Mouse (Mus musculus) forebrain, embryonic 16.5 days (tissue): ENCODE data around the gene Olfr1406. TPM values are rescaled to one million over a fixed set of nuclear protein-coding genes. Genes with fewer than 3 reads are reported as not detected.

Source experiments
- ATAC-seq: fragments of 200-750 bp; cut with Nextera tagmentation; 2 replicates; pipeline ENCODE4 v1.8.0; 2017; ENCODE audit warnings: mild to moderate bottlenecking, moderate library complexity
- H3K27ac ChIP-seq: fragments of 300-500 bp; sonication (generic); 2 replicates; pipeline ENCODE4 v1.5.1; 2014; ENCODE audit warnings: low read length, control low read depth
- H3K27me3 ChIP-seq: fragments of 300-500 bp; sonication (generic); replicated peaks from 2 replicates; pipeline ENCODE4 v1.6.1; 2014; ENCODE audit warnings: low read length; ENCODE audit not compliant: control insufficient read depth, insufficient read depth
- H3K36me3 ChIP-seq: fragments of 300-500 bp; sonication (generic); 2 replicates; pipeline ENCODE4 v1.6.1; 2014; ENCODE audit not compliant: control insufficient read depth, insufficient read depth
- H3K4me1 ChIP-seq: fragments of 300-500 bp; sonication (generic); replicated peaks from 2 replicates; pipeline ENCODE4 v1.6.1; 2014; ENCODE audit warnings: low read length; ENCODE audit not compliant: control insufficient read depth, insufficient read depth
- H3K4me2 ChIP-seq: fragments of 300-500 bp; sonication (generic); 2 replicates; pipeline ENCODE4 v1.6.1; 2014; ENCODE audit warnings: mild to moderate bottlenecking, low read length, control low read depth
- H3K4me3 ChIP-seq: fragments of 300-500 bp; sonication (generic); replicated peaks from 2 replicates; pipeline ENCODE4 v1.5.1; 2014; ENCODE audit warnings: mild to moderate bottlenecking, low read length, control low read depth
- H3K9ac ChIP-seq: fragments of 300-500 bp; sonication (generic); replicated peaks from 2 replicates; pipeline ENCODE4 v1.6.1; 2014; ENCODE audit warnings: low read depth, low read length, control low read depth
- H3K9me3 ChIP-seq: fragments of 300-500 bp; sonication (generic); 2 replicates; pipeline ENCODE4 v1.6.1; 2016; ENCODE audit warnings: low read length; ENCODE audit not compliant: control insufficient read depth
- WGBS: fragments of 180-500 bp; shearing (Covaris S2); extraction: QIAGEN DNeasy Blood & Tissue Kit; methylation state at CpG from one replicate; pipeline ENCODE4 v1.1.7; 2014; 5-methylcytosine and 5-hydroxymethylcytosine counted together
- polyA plus RNA-seq: library from polyadenylated mRNA; unstranded; fragments of >200 nt; fragmentation: Nextera tagmentation; extraction: Ambion mirVana; gene quantifications from 2 replicates; pipeline ENCODE4 v1.2.1, GENCODE M21; 2015

Gene Olfr1406
- polyA plus RNA-seq, 1 experiment from 2014 or later = not detected

DNA sequence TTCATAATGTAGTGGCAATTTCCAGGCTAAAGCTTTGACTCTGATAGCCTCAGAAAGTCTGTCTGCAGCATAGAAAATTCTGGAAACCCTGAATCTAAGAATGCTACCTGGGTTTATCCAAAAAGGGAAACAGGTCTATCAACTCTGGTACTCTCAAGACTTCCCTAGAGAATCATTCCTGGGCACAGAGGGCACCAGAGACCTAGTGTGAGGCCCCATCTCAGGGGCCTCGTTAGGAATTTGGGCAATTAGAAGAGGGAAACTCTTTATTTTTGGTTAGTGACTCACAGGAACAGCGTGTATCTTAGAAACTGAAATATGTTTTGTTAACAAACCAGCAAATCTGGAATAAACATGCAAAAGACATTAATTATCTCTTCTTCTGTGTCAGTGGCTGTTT lies 53.2 kb downstream of the Olfr1406 start, which contains the start of gene Olfr1408:
TSS of gene Olfr1408 (minus strand) at position 101 of the 400 bp plus-strand sequence.
- Histone ChIP-seq H3K27ac (no peak within 1 kb of the TSS), H3K27me3 (no peaks in the 10 kb centered on the region), H3K4me3 (no peak within 1 kb of the TSS), H3K4me1 (no peaks in the 10 kb centered on the region), H3K9ac (no peak within 1 kb of the TSS), H3K4me2 (no peak within 1 kb of the TSS), H3K36me3 (no peaks in the 10 kb centered on the region), H3K9me3 (no peaks in the 10 kb centered on the region)
- no peak for ATAC-seq
- WGBS = 38% methylated on average over 2 of the region's 2 CpGs

Other genes with a start within 250 kb of the Olfr1406 start
- gene Olfr16, start 240.2 kb downstream of the Olfr1406 start, polyA plus RNA-seq = not detected in 2 replicates
- not detected in 2 replicates for gene Olfr1408, start 53.3 kb downstream of the Olfr1406 start, polyA plus RNA-seq
- gene Olfr218, start 7.2 kb upstream of the Olfr1406 start, polyA plus RNA-seq = not detected in 2 replicates
- not detected in 2 replicates for gene Olfr1404, start 21.8 kb upstream of the Olfr1406 start, polyA plus RNA-seq
- not detected in 2 replicates for gene Fcer1a, start 36.6 kb upstream of the Olfr1406 start, polyA plus RNA-seq
- not detected in 2 replicates for gene Olfr418, start 75.4 kb upstream of the Olfr1406 start, polyA plus RNA-seq
- not detected in 2 replicates for gene Mptx2, start 87.1 kb upstream of the Olfr1406 start, polyA plus RNA-seq
- gene Ackr1, start 143.1 kb upstream of the Olfr1406 start, polyA plus RNA-seq = 12.4 and 14.0 TPM in 2 replicates
- 3.0 and 4.0 TPM in 2 replicates for gene Aim2, start 160.2 kb upstream of the Olfr1406 start, polyA plus RNA-seq
- gene Cadm3, start 177.1 kb upstream of the Olfr1406 start, polyA plus RNA-seq = 33.8 and 47.1 TPM in 2 replicates